Mouse (Mus musculus): ENCODE measurements at regions not wholly inside any gene's neighbourhood (a gene's known extent, or its start where the extent isn't known, plus 50 kb on each side); places are given as distances from the start of the nearest gene placed in this dataset.

GRCm38 (mm10) chr10:126182386-126182785, 216.4 kb downstream of the Lrig3 start:
- TF ChIP-seq POLR2A (IDR thresholded peaks at IDR 0.05; ENCODE audit: control insufficient read depth in 1 of 2, insufficient read depth in 1 of 2, low read depth in 1 of 2, low read length in 2 of 2, poor library complexity in 1 of 2) (no peak), E2F4 (IDR thresholded peaks at IDR 0.05; ENCODE audit: borderline replicate concordance, low read depth, low read length) (no peak), MYC (IDR thresholded peaks at IDR 0.05; ENCODE audit: low read depth, low read length) (no peak), JUND (IDR thresholded peaks at IDR 0.05; ENCODE audit: low read depth, low read length) (no peak), CTCF (IDR thresholded peaks at IDR 0.05 in 2 of 3, conservative IDR thresholded peaks at IDR 0.05 in 1 of 3; ENCODE audit: control insufficient read depth in 1 of 3, insufficient read depth in 1 of 3, low read depth in 2 of 3, low read length in 3 of 3, poor library complexity in 1 of 3, severe bottlenecking in 1 of 3) (no peak), ZMIZ1 (IDR thresholded peaks at IDR 0.05; ENCODE audit: low read depth, low read length) (no peak), USF1 (IDR thresholded peaks at IDR 0.05; ENCODE audit: low read depth, low read length) (no peak), ZKSCAN1 (IDR thresholded peaks at IDR 0.05; ENCODE audit: low read depth, low read length) (no peak), EP300 (IDR thresholded peaks at IDR 0.05; ENCODE audit: low read depth in 1 of 2, low read length in 2 of 2) (no peak), TAL1 (IDR thresholded peaks at IDR 0.05; ENCODE audit: low read length) (no peak)
- no peaks in the 10 kb centered on the region for H3K4me1 ChIP-seq (ENCODE audit: control insufficient read depth in 1 of 2, insufficient read depth in 2 of 2, low read length in 2 of 2)
- no peaks in the 10 kb centered on the region for H3K9me3 ChIP-seq (replicated peaks; ENCODE audit: insufficient read depth, low read length)
- no peak overlapping the region for H3K27ac ChIP-seq (ENCODE audit: control insufficient read depth, low read depth, low read length)
- no peaks in the 10 kb centered on the region for H3K36me3 ChIP-seq (ENCODE audit: control insufficient read depth in 1 of 2, insufficient read depth in 2 of 2, low read length in 2 of 2)
- no peaks in the 10 kb centered on the region for H3K79me2 ChIP-seq (ENCODE audit: control insufficient read depth, insufficient read depth, low read length, poor library complexity)
- no peak for DNase-seq (ENCODE audit: low read depth, low spot score)
- H3K4me3 ChIP-seq (ENCODE audit: control insufficient read depth in 1 of 2, insufficient read depth in 1 of 2, low read depth in 2 of 2, low read length in 2 of 2): no peak overlapping the region
- H3K9ac ChIP-seq (ENCODE audit: control insufficient read depth, low read depth, low read length, poor library complexity, severe bottlenecking): no peak overlapping the region
- H3K27me3 ChIP-seq (ENCODE audit: control insufficient read depth in 1 of 2, insufficient read depth in 2 of 2, low read length in 2 of 2): no peaks in the 10 kb centered on the region

DNA sequence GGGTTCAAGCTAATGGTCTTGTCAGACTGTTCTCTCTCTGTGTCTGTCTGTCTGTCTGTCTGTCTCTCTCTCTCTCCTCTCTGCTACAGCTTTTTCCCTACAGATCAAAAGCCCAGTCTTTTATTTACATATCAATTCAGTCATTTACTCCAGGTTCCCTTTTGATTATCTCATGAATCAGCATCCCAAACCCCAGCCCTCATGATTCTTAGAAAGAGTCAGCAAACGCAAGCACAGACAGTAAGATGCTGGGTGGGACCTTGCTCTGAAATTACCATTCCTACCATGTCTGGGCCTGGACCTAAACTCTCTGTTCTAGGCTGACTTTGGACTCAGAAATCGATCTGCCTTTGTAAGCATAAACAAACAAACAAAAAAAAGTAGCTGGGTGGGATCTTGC, 218.0 kb downstream of the Lrig3 start:
- TF ChIP-seq POLR2AphosphoS2 (IDR thresholded peaks at IDR 0.05; ENCODE audit: low read length) (no peak), SMC3 (IDR thresholded peaks at IDR 0.05; ENCODE audit: low read depth, low read length) (no peak), RCOR1 (IDR thresholded peaks at IDR 0.05; ENCODE audit: low read depth, low read length) (no peak), JUND (IDR thresholded peaks at IDR 0.05; ENCODE audit: low read depth, low read length) (no peak), MYB (IDR thresholded peaks at IDR 0.05; ENCODE audit: low read depth, low read length) (no peak), ETS1 (IDR thresholded peaks at IDR 0.05; ENCODE audit: low read depth, low read length) (no peak), ZNF384 (IDR thresholded peaks at IDR 0.05; ENCODE audit: low read depth, low read length) (no peak), USF1 (IDR thresholded peaks at IDR 0.05; ENCODE audit: low read depth, low read length) (no peak), MAFK (IDR thresholded peaks at IDR 0.05; ENCODE audit: borderline replicate concordance, low read depth, low read length) (no peak), POLR2AphosphoS5 (IDR thresholded peaks at IDR 0.05; ENCODE audit: borderline replicate concordance, low read depth, low read length) (no peak), BHLHE40 (IDR thresholded peaks at IDR 0.05; ENCODE audit: borderline replicate concordance, low read depth, low read length) (no peak), POLR2A (IDR thresholded peaks at IDR 0.05; ENCODE audit: control insufficient read depth in 1 of 2, insufficient read depth in 1 of 2, low read depth in 1 of 2, low read length in 2 of 2, poor library complexity in 1 of 2) (no peak), HCFC1 (IDR thresholded peaks at IDR 0.05; ENCODE audit: low read depth, low read length) (no peak), SIN3A (IDR thresholded peaks at IDR 0.05; ENCODE audit: low read length) (no peak), MYC (IDR thresholded peaks at IDR 0.05; ENCODE audit: low read depth, low read length) (no peak), RAD21 (IDR thresholded peaks at IDR 0.05; ENCODE audit: low read depth, low read length) (no peak)
- H3K27ac ChIP-seq (ENCODE audit: control insufficient read depth, low read depth, low read length): no peak overlapping the region
- no peak for DNase-seq (ENCODE audit: low read depth, low spot score)
- no peaks in the 10 kb centered on the region for H3K27me3 ChIP-seq (ENCODE audit: control insufficient read depth in 1 of 2, insufficient read depth in 2 of 2, low read length in 2 of 2)
- H3K9me3 ChIP-seq (replicated peaks; ENCODE audit: insufficient read depth, low read length): no peaks in the 10 kb centered on the region
- H3K4me1 ChIP-seq (ENCODE audit: control insufficient read depth in 1 of 2, insufficient read depth in 2 of 2, low read length in 2 of 2): no peaks in the 10 kb centered on the region
- no peaks in the 10 kb centered on the region for H3K79me2 ChIP-seq (ENCODE audit: control insufficient read depth, insufficient read depth, low read length, poor library complexity)
- no peaks in the 10 kb centered on the region for H3K36me3 ChIP-seq (ENCODE audit: control insufficient read depth in 1 of 2, insufficient read depth in 2 of 2, low read length in 2 of 2)
- H3K9ac ChIP-seq (ENCODE audit: control insufficient read depth, low read depth, low read length, poor library complexity, severe bottlenecking): no peak overlapping the region
- H3K4me3 ChIP-seq (ENCODE audit: control insufficient read depth in 1 of 2, insufficient read depth in 1 of 2, low read depth in 2 of 2, low read length in 2 of 2): no peak overlapping the region
